Mouse (Mus musculus) bone marrow, adult 2 months (tissue): Measurements from ENCODE around the gene Eps15l1. TPM values are rescaled to one million over a fixed set of nuclear protein-coding genes. Genes with fewer than 3 reads are reported as not detected.

ENCODE experiments used
- H3K27ac ChIP-seq: fragments of 200-500 bp; 2 replicates; pipeline ENCODE4 v1.5.1; 2012; ENCODE audit warnings: low read depth, mild to moderate bottlenecking, control low read depth, inconsistent platforms, low read length; ENCODE audit not compliant: control insufficient read depth, poor library complexity, insufficient read depth
- H3K4me1 ChIP-seq: fragments of 200-500 bp; 2 replicates; pipeline ENCODE4 v1.6.1; 2011; ENCODE audit warnings: low read length; ENCODE audit not compliant: control insufficient read depth, insufficient read depth
- H3K4me3 ChIP-seq: fragments of 200-500 bp; replicated peaks from 2 replicates; pipeline ENCODE3; 2011; ENCODE audit warnings: mild to moderate bottlenecking, low read depth, low read length, control low read depth; ENCODE audit not compliant: control insufficient read depth
- CTCF ChIP-seq: fragments of 200-500 bp; IDR thresholded peaks from 2 replicates; pipeline ENCODE4 v1.5.1; 2011; ENCODE audit warnings: low read length, control low read depth; ENCODE audit not compliant: control insufficient read depth, insufficient read depth
- POLR2A ChIP-seq: fragments of 200-500 bp; IDR thresholded peaks from 2 replicates; pipeline ENCODE4 v1.6.1; 2011; ENCODE audit warnings: low read depth, mild to moderate bottlenecking, control low read depth, low read length, borderline replicate concordance; ENCODE audit not compliant: control insufficient read depth
- WGBS: fragments of 180-500 bp; shearing (Covaris S2); methylation state at CpG from one replicate; pipeline ENCODE4 v1.1.7; 2018; 5-methylcytosine and 5-hydroxymethylcytosine counted together
- polyA plus RNA-seq: library from polyadenylated mRNA; stranded (reverse); fragments of >200 nt; gene quantifications from 2 replicates; pipeline ENCODE4 v1.2.4, GENCODE M21; 2011; ENCODE audit warnings: low replicate concordance; ENCODE audit not compliant: missing spikeins, insufficient read depth, insufficient read length

Eps15l1 gene
- polyA plus RNA-seq, 1 experiment = 46.4 TPM

- WGBS = 82% methylated on average over 4 of the region's 4 CpGs
- no peaks in the 10 kb centered on the region for H3K4me1 ChIP-seq
- H3K4me3 ChIP-seq = no peak overlapping the region
- no peak overlapping the region for H3K27ac ChIP-seq
- TF ChIP-seq CTCF (no peak), POLR2A (no peak)
Observed at GRCm38 (mm10) chr8:72455317-72455716, 34.1 kb upstream of the Eps15l1 start.

- Histone ChIP-seq H3K4me3 (no peak overlapping the region), H3K27ac (no peak overlapping the region), H3K4me1 (no peaks in the 10 kb centered on the region)
- no peak for TF ChIP-seq CTCF
- TF ChIP-seq POLR2A = no peak
- 87% methylated on average over 2 of the region's 2 CpGs for WGBS
Observed at GRCm38 (mm10) chr8:72453904-72454303, 32.6 kb upstream of the Eps15l1 start.

GRCm38 (mm10) chr8:72451516-72451915 lies 30.3 kb upstream of the Eps15l1 start:
- no peaks in the 10 kb centered on the region for H3K4me1 ChIP-seq
- TF ChIP-seq CTCF (no peak), POLR2A (no peak)
- H3K4me3 ChIP-seq = no peak overlapping the region
- WGBS = 73% methylated on average over 8 of the region's 8 CpGs
- H3K27ac ChIP-seq = no peak overlapping the region

DNA sequence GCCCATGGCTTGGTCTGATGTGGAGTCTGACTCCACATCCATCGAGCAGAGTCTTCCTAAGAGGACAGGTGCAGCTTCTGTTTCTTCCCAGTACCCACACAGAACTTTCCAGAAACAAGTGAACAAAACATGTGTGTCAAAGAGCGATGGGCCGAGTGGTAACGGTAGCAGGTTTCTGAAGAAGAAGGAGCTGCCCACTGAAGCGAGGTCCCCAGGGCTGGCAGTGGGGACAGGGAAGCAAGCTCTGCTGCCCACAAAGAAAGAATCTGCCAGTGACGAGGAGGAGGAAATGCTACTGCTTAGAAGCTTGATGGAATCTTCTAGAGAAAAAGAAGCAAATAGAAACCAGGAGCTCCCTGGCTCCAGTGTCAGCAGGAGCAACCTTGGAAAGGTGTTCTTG lies 23.8 kb upstream of the Eps15l1 start:
- TF ChIP-seq CTCF = no peak
- no peak for TF ChIP-seq POLR2A
- peak overlapping the region; percentile 77 for H3K27ac ChIP-seq
- 58% methylated on average over 6 of the region's 6 CpGs for WGBS
- H3K4me1 ChIP-seq = peaks cover 3% of the 10 kb centered on the region
- H3K4me3 ChIP-seq = no peak overlapping the region

- WGBS = 36% methylated on average over 6 of the region's 6 CpGs
- no peak for TF ChIP-seq CTCF
- Histone ChIP-seq H3K4me1 (peaks cover 3% of the 10 kb centered on the region), H3K4me3 (peak overlapping the region; percentile 32), H3K27ac (peak overlapping the region; percentile 14; the same call in 1 of the 2 replicates)
Observed at GRCm38 (mm10) chr8:72443994-72444350, 22.7 kb upstream of the Eps15l1 start.

- Histone ChIP-seq H3K4me1 (peaks cover 3% of the 10 kb centered on the region), H3K4me3 (peak within 1 kb of the TSS; percentile 69), H3K27ac (peak within 1 kb of the TSS; percentile 77)
- 8% methylated on average over 34 of the region's 34 CpGs for WGBS
- no peak for TF ChIP-seq CTCF
- TF ChIP-seq POLR2A = peak; percentile 42; the same call in 1 of the 2 replicates
Observed at GRCm38 (mm10) chr8:72443338-72443993, 22.2 kb upstream of the Eps15l1 start, which contains the start of the genes Calr3 and 1700030K09Rik. Gene Calr3 (minus strand): TSS chr8:72443870. Gene 1700030K09Rik (plus strand): TSS chr8:72443880.

DNA sequence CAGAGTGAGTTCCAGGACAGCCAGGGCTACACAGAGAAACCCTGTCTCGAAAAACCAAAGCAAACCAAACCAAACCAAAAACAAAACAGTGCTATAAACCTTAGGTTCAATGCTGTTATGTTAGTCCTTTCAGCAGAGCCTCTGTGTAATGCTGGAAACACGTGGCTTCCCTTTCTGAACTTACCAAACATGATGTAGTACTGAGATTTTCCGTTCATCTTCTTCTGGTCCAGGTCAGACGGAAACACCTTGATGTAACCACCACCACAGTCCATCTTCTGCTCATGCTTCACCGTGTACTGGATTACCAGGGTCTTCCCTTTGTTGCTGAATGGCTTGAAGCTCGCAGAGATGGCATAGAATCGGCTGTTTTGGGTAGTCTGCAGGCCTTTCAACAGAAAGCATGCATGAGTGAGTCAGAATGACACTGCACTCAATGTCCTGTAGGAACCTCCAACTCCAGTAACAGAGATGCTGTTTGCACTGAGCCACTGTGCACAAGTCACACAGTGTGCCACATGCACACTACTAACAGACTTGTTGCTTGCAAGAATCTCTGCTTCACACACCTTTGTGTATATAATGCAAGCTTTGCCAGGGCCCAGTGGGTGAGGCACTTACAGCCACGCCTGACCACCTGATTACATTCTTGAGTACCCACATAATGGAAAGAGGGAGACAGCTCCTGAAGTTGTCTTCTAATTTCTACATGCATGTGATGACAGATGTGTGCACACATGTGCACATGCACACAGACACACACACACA lies 17.2 kb upstream of the Eps15l1 start:
- H3K27ac ChIP-seq = no peak overlapping the region
- 75% methylated on average over 8 of the region's 8 CpGs for WGBS
- peaks cover 2% of the 10 kb centered on the region for H3K4me1 ChIP-seq
- no peak overlapping the region for H3K4me3 ChIP-seq
- TF ChIP-seq CTCF (no peak), POLR2A (no peak)

GRCm38 (mm10) chr8:72434952-72435351 lies 13.7 kb upstream of the Eps15l1 start:
- no peak overlapping the region for H3K4me3 ChIP-seq
- no peak overlapping the region for H3K27ac ChIP-seq
- H3K4me1 ChIP-seq = peaks cover 2% of the 10 kb centered on the region
- no peak for TF ChIP-seq POLR2A
- no peak for TF ChIP-seq CTCF
- 18% methylated on average over 2 of the region's 2 CpGs for WGBS

GRCm38 (mm10) chr8:72429676-72430075 lies 8.4 kb upstream of the Eps15l1 start:
- no peak overlapping the region for H3K4me3 ChIP-seq
- 47% methylated on average over 13 of the region's 13 CpGs for WGBS
- no peaks in the 10 kb centered on the region; the same call in 1 of the 2 replicates for H3K4me1 ChIP-seq
- no peak overlapping the region for H3K27ac ChIP-seq
- TF ChIP-seq CTCF = peak; percentile 73
- TF ChIP-seq POLR2A = no peak
